Mouse (Mus musculus) CD4-positive, CD25-positive, alpha-beta regulatory T cell, adult 2 months (primary cell): ENCODE measurements around the gene Tbc1d20.

Experiments used
- DNase-seq: peaks from one replicate; pipeline ENCODE4 v3.0.0-alpha.2; 2012; ENCODE audit warnings: low read depth, low spot score

Tbc1d20 gene

DNA sequence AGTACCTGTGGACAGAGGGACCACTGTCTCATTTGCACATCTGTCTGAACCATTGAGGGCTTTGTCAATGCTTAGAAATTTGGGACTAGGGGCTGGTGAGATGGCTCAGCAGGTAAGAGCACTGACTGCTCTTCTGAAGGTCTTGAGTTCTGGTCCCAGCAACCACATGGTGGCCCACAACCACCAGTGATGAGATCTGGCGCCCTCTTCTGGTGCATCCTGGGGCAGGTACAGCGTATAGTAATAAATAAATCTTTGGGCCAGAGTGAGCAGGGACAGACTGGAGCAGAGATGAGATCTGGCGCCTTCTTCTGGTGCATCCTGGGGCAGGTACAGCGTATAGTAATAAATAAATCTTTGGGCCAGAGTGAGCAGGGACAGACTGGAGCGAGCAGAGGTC is 65.3 kb downstream of the Tbc1d20 start:
- peak; percentile 63 for DNase-seq

DNA sequence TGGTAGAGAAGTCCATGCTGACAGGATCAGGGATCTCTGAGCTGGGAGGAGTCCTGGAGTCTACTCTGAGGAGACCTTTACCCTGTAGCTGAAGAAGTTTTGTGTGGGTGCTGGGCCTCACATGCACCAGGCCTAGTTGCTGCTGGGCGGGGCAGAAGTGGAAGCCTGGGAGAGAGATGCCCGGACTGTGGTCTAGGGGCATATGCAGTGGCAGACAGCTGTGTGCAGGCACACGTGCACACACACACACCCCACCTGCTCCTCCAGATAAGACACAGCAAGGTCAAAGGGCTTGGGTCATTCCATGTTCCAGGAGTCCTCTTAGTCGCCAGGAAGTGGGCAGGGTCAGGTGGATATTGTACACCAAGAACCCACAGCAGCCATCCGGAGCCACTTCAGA is 66.0 kb downstream of the Tbc1d20 start:
- DNase-seq: peak; percentile 22

DNA sequence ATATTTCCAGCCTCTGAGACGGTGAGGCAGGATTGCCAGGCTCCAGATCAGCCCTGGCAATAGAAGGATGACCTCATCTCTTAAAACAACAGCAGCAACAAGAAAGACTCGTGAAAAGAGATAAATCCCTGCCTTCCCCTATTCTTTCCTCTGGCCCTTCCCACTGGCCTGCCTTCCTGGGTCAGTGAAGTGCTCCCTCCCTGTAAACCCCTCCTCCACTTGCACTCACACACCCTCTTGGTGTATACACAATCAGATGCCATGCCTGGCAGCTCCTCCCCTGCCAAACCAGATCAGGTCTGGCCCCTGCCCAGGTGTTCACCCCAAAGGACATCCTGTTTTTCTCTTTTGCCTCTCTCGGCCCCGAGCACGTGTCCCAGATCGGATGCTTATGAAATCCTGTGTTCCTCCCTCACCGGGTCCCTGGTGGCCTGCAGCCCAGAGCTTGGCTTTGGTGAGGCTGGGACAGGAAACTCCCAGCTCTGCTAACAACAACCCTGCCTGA is 66.7 kb downstream of the Tbc1d20 start:
- peak; percentile 47 for DNase-seq

DNA sequence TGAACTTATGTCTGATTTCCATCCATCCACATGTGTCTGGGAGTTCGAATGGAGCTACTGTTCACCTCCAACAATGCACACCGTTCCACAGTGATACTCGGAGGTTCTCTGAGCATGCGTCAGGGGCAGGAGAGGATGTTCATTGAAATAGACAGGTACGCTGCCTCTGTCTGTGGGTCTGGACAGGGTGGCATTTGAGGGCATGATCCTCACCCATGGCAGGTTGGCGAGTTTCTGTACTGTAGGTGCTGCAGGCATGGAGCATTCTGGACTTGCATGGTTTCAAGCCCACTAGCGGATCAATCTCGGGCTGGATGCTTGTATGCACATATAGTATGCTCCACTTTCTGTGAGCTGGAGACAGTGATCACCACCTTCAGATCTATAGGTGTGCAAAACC is 67.6 kb downstream of the Tbc1d20 start:
- DNase-seq: no peak
